Mouse (Mus musculus) embryonic facial prominence, embryonic 10.5 days (tissue): ENCODE results near the gene Klf15. TPM values are rescaled to one million over a fixed set of nuclear protein-coding genes. Genes with fewer than 3 reads are reported as not detected.

Source experiments
- DNase-seq: peaks from one replicate; pipeline ENCODE4 v3.0.0-alpha.2; 2017; ENCODE audit warnings: low spot score
- H3K27ac ChIP-seq: fragments of 300-500 bp; sonication (generic); replicated peaks from 2 replicates; pipeline ENCODE4 v1.5.1; 2016; ENCODE audit warnings: mild to moderate bottlenecking
- H3K27me3 ChIP-seq: fragments of 300-500 bp; sonication (generic); replicated peaks from 2 replicates; pipeline ENCODE4 v1.6.1; 2016; ENCODE audit warnings: low read depth, mild to moderate bottlenecking; ENCODE audit not compliant: poor library complexity, severe bottlenecking
- H3K36me3 ChIP-seq: fragments of 300-500 bp; sonication (generic); replicated peaks from 2 replicates; pipeline ENCODE4 v1.6.1; 2016; ENCODE audit warnings: mild to moderate bottlenecking, moderate library complexity
- H3K4me1 ChIP-seq: fragments of 300-500 bp; sonication (generic); 2 replicates; pipeline ENCODE4 v1.6.1; 2016
- H3K4me3 ChIP-seq: fragments of 300-500 bp; sonication (generic); 2 replicates; pipeline ENCODE4 v1.5.1; 2016; ENCODE audit warnings: mild to moderate bottlenecking, moderate library complexity
- H3K9me3 ChIP-seq: fragments of 300-500 bp; sonication (generic); 2 replicates; pipeline ENCODE4 v1.6.1; 2016; ENCODE audit warnings: mild to moderate bottlenecking
- WGBS: fragments of 180-500 bp; shearing (Covaris S2); methylation state at CpG from one replicate; pipeline ENCODE4 v1.1.7; 2016; 5-methylcytosine and 5-hydroxymethylcytosine counted together
- polyA plus RNA-seq: library from polyadenylated mRNA; unstranded; fragments of >200 nt; fragmentation: Nextera tagmentation; extraction: Ambion mirVana; gene quantifications from 2 replicates; pipeline ENCODE4 v1.2.1, GENCODE M21; 2016

The Klf15 gene
- polyA plus RNA-seq, 1 experiment from 2014 or later: 6.4 TPM

GRCm38 (mm10) chr6:90466847-90467410, 4.6 kb downstream of the Klf15 start:
- no peak for DNase-seq
- no peaks in the 10 kb centered on the region for H3K9me3 ChIP-seq
- H3K4me3 ChIP-seq: no peak overlapping the region
- H3K36me3 ChIP-seq: peaks cover 22% of the 10 kb centered on the region
- H3K4me1 ChIP-seq: peaks cover 37% of the 10 kb centered on the region
- WGBS: 95% methylated on average over 12 of the region's 12 CpGs
- H3K27me3 ChIP-seq: peaks cover 21% of the 10 kb centered on the region; the same call in 1 of the 2 replicates
- H3K27ac ChIP-seq: no peak overlapping the region

- Histone ChIP-seq H3K4me3 (no peak overlapping the region), H3K4me1 (peaks cover 31% of the 10 kb centered on the region), H3K27me3 (0 out of 2 replicates have a peak, but pooled peaks cover 12% of the 10 kb centered on the region), H3K27ac (no peak overlapping the region), H3K36me3 (peaks cover 22% of the 10 kb centered on the region), H3K9me3 (no peaks in the 10 kb centered on the region)
- 84% methylated on average over 1 of the region's 1 CpGs for whole genome bisulfite sequencing
- DNase-seq: no peak
These were observed 5.8 kb downstream of the Klf15 start for GRCm38 (mm10) chr6:90468216-90468615.

GRCm38 (mm10) chr6:90469041-90469440, 6.7 kb downstream of the Klf15 start:
- no peak for DNase-seq
- WGBS: 91% methylated on average over 6 of the region's 6 CpGs
- peaks cover 23% of the 10 kb centered on the region for H3K36me3 ChIP-seq
- no peak overlapping the region for H3K4me3 ChIP-seq
- peaks cover 23% of the 10 kb centered on the region for H3K4me1 ChIP-seq
- H3K27me3 ChIP-seq: 0 out of 2 replicates have a peak, but pooled peaks cover 12% of the 10 kb centered on the region
- no peaks in the 10 kb centered on the region for H3K9me3 ChIP-seq
- H3K27ac ChIP-seq: no peak overlapping the region

- H3K27me3 ChIP-seq: 0 out of 2 replicates have a peak, but pooled peaks cover 8% of the 10 kb centered on the region
- no peaks in the 10 kb centered on the region for H3K9me3 ChIP-seq
- no peak for DNase-seq
- H3K27ac ChIP-seq: no peak overlapping the region
- peaks cover 23% of the 10 kb centered on the region for H3K4me1 ChIP-seq
- 92% methylated on average over 2 of the region's 2 CpGs for WGBS
- H3K4me3 ChIP-seq: no peak overlapping the region
- H3K36me3 ChIP-seq: peaks cover 27% of the 10 kb centered on the region
These were observed 7.9 kb downstream of the Klf15 start for GRCm38 (mm10) chr6:90470255-90470654.

GRCm38 (mm10) chr6:90470947-90471541, 8.7 kb downstream of the Klf15 start:
- Histone ChIP-seq H3K4me1 (peaks cover 29% of the 10 kb centered on the region), H3K36me3 (peaks cover 27% of the 10 kb centered on the region), H3K4me3 (no peak overlapping the region), H3K9me3 (no peaks in the 10 kb centered on the region), H3K27me3 (0 out of 2 replicates have a peak, but pooled peaks cover 7% of the 10 kb centered on the region), H3K27ac (peak overlapping the region; percentile 74)
- DNase-seq: peak; percentile 27
- WGBS: 54% methylated on average over 12 of the region's 12 CpGs

GRCm38 (mm10) chr6:90472079-90472478, 9.7 kb downstream of the Klf15 start:
- H3K4me3 ChIP-seq: no peak overlapping the region
- peaks cover 32% of the 10 kb centered on the region for H3K4me1 ChIP-seq
- no peak overlapping the region for H3K27ac ChIP-seq
- peaks cover 18% of the 10 kb centered on the region for H3K36me3 ChIP-seq
- DNase-seq: no peak
- 60% methylated on average over 4 of the region's 4 CpGs for WGBS
- H3K9me3 ChIP-seq: no peaks in the 10 kb centered on the region
- H3K27me3 ChIP-seq: no peaks in the 10 kb centered on the region

- no peaks in the 10 kb centered on the region for H3K9me3 ChIP-seq
- no peaks in the 10 kb centered on the region for H3K27me3 ChIP-seq
- H3K4me1 ChIP-seq: peaks cover 33% of the 10 kb centered on the region
- no peak overlapping the region for H3K27ac ChIP-seq
- WGBS: 90% methylated on average over 3 of the region's 3 CpGs
- no peak overlapping the region for H3K4me3 ChIP-seq
- no peak for DNase-seq
- peaks cover 14% of the 10 kb centered on the region for H3K36me3 ChIP-seq
These were observed 10.3 kb downstream of the Klf15 start for GRCm38 (mm10) chr6:90472697-90473096.

- no peak overlapping the region for H3K27ac ChIP-seq
- DNase-seq: no peak
- no peak overlapping the region for H3K4me3 ChIP-seq
- peaks cover 33% of the 10 kb centered on the region for H3K4me1 ChIP-seq
- 96% methylated on average over 24 of the region's 24 CpGs for WGBS
- no peaks in the 10 kb centered on the region for H3K9me3 ChIP-seq
- no peaks in the 10 kb centered on the region for H3K27me3 ChIP-seq
- H3K36me3 ChIP-seq: peaks cover 8% of the 10 kb centered on the region; the same call in 1 of the 2 replicates
These were observed 11.4 kb downstream of the Klf15 start for GRCm38 (mm10) chr6:90473630-90474360.

GRCm38 (mm10) chr6:90474361-90474750, 12.0 kb downstream of the Klf15 start:
- H3K27me3 ChIP-seq: no peaks in the 10 kb centered on the region

GRCm38 (mm10) chr6:90475176-90475853, 12.9 kb downstream of the Klf15 start:
- WGBS: 69% methylated on average over 4 of the region's 4 CpGs
- no peak for DNase-seq
- Histone ChIP-seq H3K4me3 (no peak overlapping the region), H3K4me1 (peaks cover 33% of the 10 kb centered on the region), H3K9me3 (no peaks in the 10 kb centered on the region), H3K27ac (no peak overlapping the region; the same call in 1 of the 2 replicates), H3K36me3 (peaks cover 5% of the 10 kb centered on the region; the same call in 1 of the 2 replicates), H3K27me3 (no peaks in the 10 kb centered on the region)

More at GRCm38 (mm10) chr6:90474361-90474750, 12.0 kb downstream of the Klf15 start:
- 86% methylated on average over 3 of the region's 3 CpGs for WGBS
- Histone ChIP-seq H3K4me3 (no peak overlapping the region), H3K4me1 (peaks cover 33% of the 10 kb centered on the region), H3K9me3 (no peaks in the 10 kb centered on the region), H3K27ac (no peak overlapping the region), H3K36me3 (peaks cover 8% of the 10 kb centered on the region; the same call in 1 of the 2 replicates)
- no peak for DNase-seq

- Histone ChIP-seq H3K27ac (no peak overlapping the region; the same call in 1 of the 2 replicates), H3K4me3 (no peak overlapping the region), H3K9me3 (no peaks in the 10 kb centered on the region), H3K27me3 (no peaks in the 10 kb centered on the region), H3K36me3 (0 out of 2 replicates have a peak, but pooled peaks cover 5% of the 10 kb centered on the region), H3K4me1 (peaks cover 30% of the 10 kb centered on the region)
- WGBS: 62% methylated on average over 3 of the region's 3 CpGs
- no peak for DNase-seq
These were observed 13.5 kb downstream of the Klf15 start for GRCm38 (mm10) chr6:90475854-90476212.

GRCm38 (mm10) chr6:90476941-90477518, 14.7 kb downstream of the Klf15 start:
- Histone ChIP-seq H3K4me1 (peaks cover 21% of the 10 kb centered on the region), H3K36me3 (0 out of 2 replicates have a peak, but pooled peaks cover 5% of the 10 kb centered on the region), H3K27me3 (no peaks in the 10 kb centered on the region), H3K27ac (no peak overlapping the region), H3K4me3 (no peak overlapping the region), H3K9me3 (no peaks in the 10 kb centered on the region)
- 78% methylated on average over 14 of the region's 14 CpGs for WGBS
- no peak for DNase-seq
